Mouse (Mus musculus) embryonic fibroblast, embryonic 13.5 days (primary cell): ENCODE measurements around the gene Btnl4.

ENCODE experiments used
- CTCF ChIP-seq: IDR thresholded peaks from 2 replicates; pipeline ENCODE4 v1.5.1; 2011; ENCODE audit warnings: mild to moderate bottlenecking, control low read depth, low read length, moderate library complexity, borderline replicate concordance; ENCODE audit not compliant: insufficient read depth
- POLR2A ChIP-seq: IDR thresholded peaks from 2 replicates; pipeline ENCODE4 v1.6.1; 2011; ENCODE audit warnings: low read depth, mild to moderate bottlenecking, control low read depth, low read length, moderate library complexity

DNA sequence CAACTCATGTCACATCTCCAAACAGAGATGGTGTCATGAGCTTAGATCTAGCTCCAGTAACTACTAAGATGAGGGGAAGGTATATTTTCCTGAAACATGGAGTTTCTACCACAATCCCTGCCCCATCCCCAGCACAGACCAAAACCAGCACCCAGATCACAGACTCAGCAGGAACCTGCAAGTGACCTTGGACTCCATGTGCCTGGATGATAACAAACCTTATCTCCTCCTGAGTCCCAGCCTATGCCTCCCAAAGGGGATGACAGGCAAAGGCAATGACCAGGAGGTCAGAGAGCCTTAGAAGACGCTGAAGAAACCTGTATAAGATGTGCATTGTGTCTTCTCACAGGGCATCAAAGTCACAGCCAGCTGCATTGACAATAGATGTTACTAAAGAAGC lies 41.9 kb upstream of the Btnl4 start:
- TF ChIP-seq CTCF (no peak), POLR2A (no peak)
